Mouse (Mus musculus) testis, adult 2 months (tissue): Measurements from ENCODE around the gene Scube3.

ENCODE experiments used
- CTCF ChIP-seq: fragments of 200-500 bp; IDR thresholded peaks from 2 replicates; pipeline ENCODE4 v1.5.1; 2012; ENCODE audit warnings: low read depth, mild to moderate bottlenecking, inconsistent platforms, low read length, moderate library complexity; ENCODE audit not compliant: control insufficient read depth, insufficient read depth, insufficient replicate concordance
- POLR2A ChIP-seq: fragments of 200-500 bp; IDR thresholded peaks from 2 replicates; pipeline ENCODE4 v1.6.1; 2012; ENCODE audit warnings: low read depth, mild to moderate bottlenecking, inconsistent platforms, low read length, moderate library complexity; ENCODE audit not compliant: control insufficient read depth

DNA sequence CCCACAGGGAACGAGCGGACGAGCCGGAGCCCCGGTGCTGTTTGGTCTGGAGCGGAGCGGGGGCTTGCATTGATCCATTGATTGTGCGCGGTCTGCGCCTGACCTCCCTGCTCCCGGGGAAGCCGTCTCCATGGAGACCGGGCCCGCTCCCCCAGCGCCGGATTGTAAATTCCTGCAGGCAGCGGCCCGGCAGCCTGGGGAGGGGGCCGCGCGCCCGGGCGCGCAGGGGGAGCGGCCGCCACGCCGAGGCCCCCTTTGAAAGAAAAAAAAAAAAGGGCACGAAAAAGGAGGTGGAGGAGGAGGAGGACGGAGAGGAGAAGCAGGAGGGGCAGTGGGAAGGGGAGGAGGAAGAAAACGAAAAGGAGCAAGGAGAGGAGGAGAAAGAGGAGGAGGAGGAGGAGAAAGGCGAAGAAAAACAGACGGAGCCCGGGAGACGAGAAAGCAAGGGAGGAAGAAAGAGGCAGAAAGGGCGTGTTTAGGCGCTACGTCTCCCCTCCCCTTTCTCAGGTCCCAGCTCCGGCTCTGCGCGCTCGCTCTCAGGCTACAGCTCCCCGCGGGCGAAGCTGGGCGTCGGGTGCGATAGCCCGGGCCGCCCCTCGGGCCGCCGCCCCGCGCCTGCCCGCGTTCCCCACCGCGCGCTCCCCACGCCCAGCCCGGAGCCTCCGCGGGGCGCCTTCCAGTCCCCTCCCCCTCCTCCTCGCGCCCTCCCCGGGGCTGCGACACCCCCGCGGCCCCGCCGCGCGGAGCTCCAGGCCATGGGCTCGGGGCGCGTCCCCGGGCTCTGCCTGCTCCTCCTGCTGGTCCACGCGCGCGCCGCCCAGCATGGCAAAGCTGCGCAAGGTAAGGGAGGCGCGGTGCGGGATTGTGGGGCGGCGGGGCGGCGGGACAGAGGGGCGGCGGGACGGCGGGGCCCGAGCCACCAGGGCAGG lies at the start of gene Scube3:
- TF ChIP-seq CTCF = no peak
- no peak for TF ChIP-seq POLR2A
